ENCODE assay signal across 12 mouse cellular contexts in the genomic region with DNA sequence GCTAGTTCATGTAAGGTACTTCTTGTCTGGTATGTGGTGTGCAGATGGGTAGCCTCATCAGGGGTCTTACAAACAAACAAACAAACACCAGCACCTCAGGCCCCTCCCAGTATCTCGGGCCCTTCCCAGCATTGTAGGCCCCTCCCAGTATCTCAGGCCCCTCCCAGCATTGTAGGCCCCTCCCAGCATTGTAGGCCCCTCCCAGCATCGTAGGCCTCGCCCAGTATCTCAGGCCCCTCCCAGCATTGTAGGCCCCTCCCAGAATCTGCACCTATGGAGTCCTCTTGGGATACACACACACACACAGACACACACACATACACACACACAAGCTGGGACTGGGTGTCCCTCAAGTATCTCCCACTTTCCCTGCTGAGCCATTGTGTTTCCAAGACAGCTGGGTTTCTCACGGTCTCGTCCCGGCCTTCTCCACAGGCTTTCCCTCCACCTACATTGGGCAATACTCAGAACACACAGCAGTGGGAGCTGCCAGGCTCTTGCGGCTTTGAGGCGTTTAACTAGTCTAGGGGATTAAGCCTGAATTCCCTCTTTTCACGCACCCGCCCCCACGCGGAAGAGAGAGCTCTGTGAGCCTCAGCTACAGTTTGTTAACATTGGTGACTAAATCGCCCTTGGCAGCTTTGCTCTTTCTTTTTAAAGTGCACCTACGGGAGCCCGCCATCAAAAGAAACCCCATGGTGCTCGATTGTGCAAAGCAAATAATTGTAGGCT.
A peak's percentile ranks its signal among the peaks of the same experiment; 100 is the strongest.
DNase-seq lines count a peak whose midpoint lies in the region; ATAC-seq and TF ChIP-seq lines count a peak whose summit lies in the region.
"Had no signal": no experiment of that assay in that cellular context is flagged by ENCODE, and none has a peak within 500 bp of the region (broad histone marks: within the 10 kb centered on the region; RNA-seq: fewer than 3 reads in every experiment).

No protein-coding gene starts in this region.

- peak; percentile 60 for ATAC-seq in neural tube, embryonic 14.5 days (ENCODE audit: low read depth)
- no peak for ATAC-seq in granulocyte monocyte progenitor cell, adult 5-6 weeks (replicated peaks; ENCODE audit: poor library complexity, severe bottlenecking)
- ATAC-seq: intestine, embryonic 16.5 days had no signal

- no peak overlapping the region for H3K4me2 ChIP-seq in neural tube, embryonic 14.5 days (ENCODE audit: low read depth, low read length)
- H3K4me2 ChIP-seq: liver, embryonic 11.5 days had no signal

- 36% methylated on average over 16 of the region's 16 CpGs for WGBS in neural tube, embryonic 14.5 days

- H3K4me1 ChIP-seq in neural tube, embryonic 14.5 days (ENCODE audit: control insufficient read depth, insufficient read depth, low read length) = peaks cover 7% of the 10 kb centered on the region

- H3K27me3 ChIP-seq in neural tube, embryonic 14.5 days (ENCODE audit: control insufficient read depth, insufficient read depth, low read length) = no peaks in the 10 kb centered on the region

- H3K9me3 ChIP-seq in neural tube, embryonic 14.5 days (ENCODE audit: control insufficient read depth, low read length) = no peaks in the 10 kb centered on the region

- peak overlapping the region; percentile 68 for H3K27ac ChIP-seq in layer of hippocampus, adult 2 months
- no peak overlapping the region for H3K27ac ChIP-seq in neural tube, embryonic 14.5 days (ENCODE audit: low read depth, low read length)

- DNase-seq in Muller cell, postnatal 12 days (ENCODE audit: inconsistent ontology term) = peak; percentile 86
- DNase-seq in ZHBTc4 (ENCODE audit: low read depth, low spot score) = peak; percentile 71
- DNase-seq in layer of hippocampus, adult 2 months (ENCODE audit: low spot score in 2 of 2) = peak in 1 of 2 experiments; percentile 35
- no peak for DNase-seq in c-Kit-positive CD71-positive TER-119-positive erythroid progenitor cells, embryonic 14.5 days (ENCODE audit: low spot score)
- DNase-seq in adrenal gland, adult 2 months = no peak
- DNase-seq: cerebellum, postnatal 25 days; gastrocnemius, postnatal 25 days; thymus, adult 2 months had no signal

- H3K9ac ChIP-seq in neural tube, embryonic 14.5 days (replicated peaks; ENCODE audit: low read depth, low read length) = no peak overlapping the region

- peak; percentile 33 for TF ChIP-seq CTCF in layer of hippocampus, adult 2 months (conservative IDR thresholded peaks at IDR 0.05)

- H3K36me3 ChIP-seq in neural tube, embryonic 14.5 days (ENCODE audit: control insufficient read depth, insufficient read depth, low read length) = no peaks in the 10 kb centered on the region

- H3K4me3 ChIP-seq in layer of hippocampus, adult 2 months = no peak overlapping the region
- H3K4me3 ChIP-seq in neural tube, embryonic 14.5 days (ENCODE audit: low read depth, low read length) = no peak overlapping the region

Comparison
In these comparisons a context has a peak if more than half of its experiments do, and no peak if none do; other contexts are left out.
1. DNase-seq: peak in Muller cell, postnatal 12 days (single experiment) and ZHBTc4 (single experiment); none in c-Kit-positive CD71-positive TER-119-positive erythroid progenitor cells, embryonic 14.5 days (single experiment) and adrenal gland, adult 2 months (single experiment).